Mouse (Mus musculus): ENCODE measurements around the gene Dnaaf2.

Gene Dnaaf2

GRCm38 (mm10) chr12:69198164-69198535 lies at the start of gene Dnaaf2:
Dnaaf2 (minus strand) TSS chr12:69198429.
- in situ Hi-C loops (cut with MseI, MboI): no loop called here

DNA sequence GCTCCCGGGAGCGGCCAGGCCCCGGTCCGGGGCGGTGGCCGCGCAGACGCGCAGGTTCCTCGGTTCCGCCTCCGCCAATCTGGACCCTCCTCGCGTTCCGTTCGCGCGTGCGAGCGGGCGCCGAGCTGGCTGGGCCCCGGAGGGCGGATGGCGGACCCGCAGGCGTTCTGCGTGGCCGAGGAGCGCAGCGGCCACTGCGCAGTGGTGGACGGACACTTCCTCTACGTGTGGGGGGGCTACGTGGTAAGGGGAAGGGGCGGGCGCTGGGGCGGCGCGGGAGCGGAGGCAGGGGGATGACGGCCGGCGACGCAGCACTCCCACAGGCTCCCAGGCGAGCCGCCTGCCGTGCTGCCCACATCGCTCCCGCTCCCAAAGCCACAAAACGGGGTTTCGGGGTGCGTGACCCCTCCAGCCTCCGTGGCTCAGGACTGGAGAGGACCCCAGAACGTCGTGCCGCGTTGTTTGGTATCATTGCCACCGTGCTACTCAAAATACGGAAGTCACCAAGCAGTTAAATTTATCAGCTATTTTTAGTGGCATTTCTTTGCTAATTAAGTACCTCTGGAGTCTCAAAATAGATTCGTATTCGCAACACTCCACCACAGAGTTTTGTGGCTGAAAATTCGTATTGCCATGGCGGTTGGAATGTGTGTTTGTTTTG lies 43.7 kb upstream of the Dnaaf2 start:
- in situ Hi-C loops (cut with MseI, MboI): no loop called here

GRCm38 (mm10) chr12:69241405-69241770 lies 43.2 kb upstream of the Dnaaf2 start:
- in situ Hi-C loops (cut with MseI, MboI): no loop called here

DNA sequence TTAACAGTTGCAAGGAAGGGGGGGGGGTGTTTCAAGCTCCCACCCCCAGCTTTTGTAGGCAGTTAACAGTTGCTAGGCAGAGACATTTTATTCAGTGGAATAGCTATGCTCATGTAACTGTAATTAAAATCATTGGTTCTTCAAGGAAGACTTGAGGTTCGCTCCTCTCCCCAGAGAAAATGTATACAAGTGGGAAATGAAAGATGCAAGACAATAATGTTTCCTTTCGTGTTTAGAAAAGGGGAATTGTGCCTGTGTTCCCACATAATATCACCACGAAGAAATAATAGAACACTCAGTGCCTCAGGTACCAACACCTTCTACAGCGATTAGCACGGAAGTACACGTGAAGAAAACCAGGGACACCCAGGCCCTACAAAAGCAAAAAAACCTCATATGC lies 42.6 kb upstream of the Dnaaf2 start, which contains the start of gene Klhdc1:
Gene Klhdc1 (plus strand): TSS at position 301 of the 400 bp plus-strand sequence.
- in situ Hi-C loops (cut with MseI, MboI): no loop called here

GRCm38 (mm10) chr12:69238284-69238683 lies 40.1 kb upstream of the Dnaaf2 start:
- in situ Hi-C loops (cut with MseI, MboI): no loop called here

GRCm38 (mm10) chr12:69235782-69236181 lies 37.6 kb upstream of the Dnaaf2 start:
- in situ Hi-C loops (cut with MseI, MboI): no loop called here

DNA sequence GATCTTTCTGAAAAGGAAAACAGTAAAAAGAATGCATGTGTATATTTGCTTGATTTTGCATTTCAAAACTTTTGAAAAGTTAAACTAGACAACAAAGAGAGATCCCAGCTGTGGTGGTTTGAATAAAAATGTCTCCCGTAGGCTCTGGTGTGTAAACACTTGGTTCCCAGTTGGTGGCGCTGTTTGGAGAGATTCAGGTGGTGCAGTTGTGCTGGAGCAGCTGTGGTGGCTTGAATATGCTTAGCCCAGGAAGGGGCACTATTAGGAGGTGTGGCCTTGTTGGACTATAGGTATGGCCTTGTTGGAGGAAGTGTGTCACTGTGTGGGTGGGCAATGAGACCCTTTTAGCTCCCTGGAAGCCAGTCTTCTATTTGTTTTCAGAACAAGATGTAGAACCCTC lies 31.0 kb upstream of the Dnaaf2 start:
- in situ Hi-C loops (cut with MseI, MboI): no loop called here

DNA sequence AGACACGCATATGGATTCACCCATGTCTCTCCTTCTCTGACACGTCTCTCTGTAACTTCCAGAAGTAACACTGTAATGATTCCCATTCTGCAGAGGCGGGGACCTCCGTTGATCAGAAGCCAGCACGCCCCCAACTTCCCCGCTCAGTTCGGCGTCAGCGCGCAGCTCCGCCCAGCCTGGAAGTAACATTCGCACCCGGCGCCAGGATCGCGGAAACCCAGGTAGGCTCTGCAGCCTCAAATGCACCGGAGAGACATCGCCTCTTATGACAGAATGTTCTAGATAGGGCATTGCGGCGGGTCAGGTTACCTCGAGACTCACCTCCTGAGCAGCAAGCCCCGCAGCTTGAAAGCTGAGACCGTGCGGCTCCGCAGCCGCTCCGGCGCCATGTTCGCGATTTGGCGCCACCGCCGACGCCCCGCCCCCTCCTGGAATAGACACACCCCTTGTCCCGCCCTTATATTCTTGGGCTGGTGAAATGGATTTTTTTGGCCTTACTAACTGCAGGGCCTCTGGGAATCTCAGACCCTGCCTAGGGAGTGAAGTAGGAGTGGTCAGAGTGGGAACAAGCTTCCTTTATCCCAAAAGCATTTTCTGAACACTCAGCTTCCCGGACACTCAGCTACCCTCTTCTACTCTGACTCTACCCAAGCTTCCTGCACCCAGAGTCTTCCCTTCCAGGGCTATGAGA lies 29.7 kb upstream of the Dnaaf2 start, which contains the start of gene Pole2:
Gene Pole2 (minus strand): TSS at position 420 of the 691 bp plus-strand sequence.
- in situ Hi-C loops (cut with MseI, MboI): no loop called here

- in situ Hi-C loops (cut with MseI, MboI): no loop called here
Observed at GRCm38 (mm10) chr12:69220613-69221277, 22.5 kb upstream of the Dnaaf2 start.

- in situ Hi-C loops (cut with MseI, MboI): no loop called here
Observed at GRCm38 (mm10) chr12:69216587-69216986, 18.4 kb upstream of the Dnaaf2 start.

DNA sequence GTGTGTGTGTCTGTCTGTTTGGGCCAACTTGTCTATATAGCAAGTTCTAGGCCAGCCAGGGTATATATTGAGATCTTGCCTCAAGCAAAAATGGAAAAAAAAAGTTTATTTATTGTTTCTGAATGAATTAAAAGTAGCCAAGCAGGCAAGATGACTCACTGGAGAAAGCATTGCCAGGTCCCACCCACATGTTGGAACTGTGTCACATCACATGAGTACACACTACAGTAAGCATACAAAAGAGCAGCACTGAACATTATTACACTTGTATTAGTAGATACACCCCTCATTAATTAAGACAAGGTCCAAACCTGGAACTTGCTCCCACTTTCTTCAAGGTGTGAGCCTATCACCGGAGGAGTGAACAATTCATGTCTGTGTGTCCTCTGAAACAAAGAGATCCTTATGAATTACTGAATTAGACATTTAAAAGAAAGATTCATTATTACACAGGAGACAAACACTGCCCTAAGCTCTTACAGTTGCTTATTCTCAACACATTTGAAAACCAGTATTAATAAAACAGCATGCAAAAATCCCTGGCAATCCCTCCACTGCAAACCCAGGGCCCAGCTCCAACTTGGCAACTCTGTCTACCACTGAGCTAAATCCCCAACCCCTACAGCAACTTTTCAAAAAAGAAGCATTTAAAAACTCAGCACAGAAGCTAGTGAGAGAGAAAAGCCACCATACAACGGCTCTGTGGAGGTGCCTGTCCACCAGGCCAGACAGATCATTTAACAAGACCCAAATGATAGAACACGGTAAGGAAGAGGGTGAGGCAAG lies 17.0 kb upstream of the Dnaaf2 start:
- in situ Hi-C loops (cut with MseI, MboI): no loop called here

DNA sequence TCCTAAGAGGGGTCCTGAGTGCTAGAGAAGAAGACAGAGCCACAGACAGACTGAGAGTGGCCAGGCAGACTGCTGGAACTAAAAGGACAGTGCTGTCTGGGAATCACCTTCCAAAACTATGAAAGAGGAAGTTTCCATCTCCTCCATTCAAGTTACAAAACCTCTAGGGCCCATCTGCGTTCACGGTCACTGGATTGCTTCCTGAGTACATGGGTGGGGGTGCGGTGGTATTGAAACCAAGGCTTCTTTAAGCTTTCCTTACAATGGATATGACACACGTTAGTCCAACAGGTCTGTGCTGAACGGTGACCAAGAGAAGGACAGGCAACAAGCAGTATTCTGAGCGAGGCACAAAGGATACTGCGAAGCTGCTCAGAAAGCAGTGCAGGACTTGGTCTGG lies 16.2 kb upstream of the Dnaaf2 start:
- in situ Hi-C loops (cut with MseI, MboI): no loop called here

DNA sequence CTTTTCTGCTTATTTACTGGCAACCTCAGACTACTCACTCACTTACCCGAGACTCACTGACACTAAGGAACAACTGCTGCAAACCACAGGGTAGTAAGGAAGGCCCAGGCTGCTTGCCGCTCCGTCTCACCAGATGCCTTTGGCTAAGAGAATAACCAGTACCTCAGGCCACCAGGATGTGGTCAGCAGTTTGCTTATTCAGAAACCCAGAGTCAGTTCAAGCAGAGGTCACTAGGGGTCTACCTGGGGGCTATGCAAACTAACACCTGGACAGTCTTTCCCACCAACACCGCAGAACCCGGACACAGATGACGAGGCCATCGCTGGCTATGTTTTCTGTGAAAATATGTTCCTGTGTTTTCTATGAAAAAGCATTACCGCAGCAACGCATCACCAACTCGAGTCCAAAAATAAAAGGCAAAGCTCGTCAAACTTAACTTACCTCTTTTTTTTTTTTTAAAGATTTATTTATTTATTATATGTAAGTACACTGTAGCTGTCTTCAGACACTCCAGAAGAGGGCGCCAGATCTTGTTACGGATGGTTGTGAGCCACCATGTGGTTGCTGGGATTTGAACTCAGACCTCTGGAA lies 15.1 kb upstream of the Dnaaf2 start:
- in situ Hi-C loops (cut with MseI, MboI): no loop called here

GRCm38 (mm10) chr12:69211057-69211456 lies 12.8 kb upstream of the Dnaaf2 start:
- in situ Hi-C loops (cut with MseI, MboI): no loop called here

DNA sequence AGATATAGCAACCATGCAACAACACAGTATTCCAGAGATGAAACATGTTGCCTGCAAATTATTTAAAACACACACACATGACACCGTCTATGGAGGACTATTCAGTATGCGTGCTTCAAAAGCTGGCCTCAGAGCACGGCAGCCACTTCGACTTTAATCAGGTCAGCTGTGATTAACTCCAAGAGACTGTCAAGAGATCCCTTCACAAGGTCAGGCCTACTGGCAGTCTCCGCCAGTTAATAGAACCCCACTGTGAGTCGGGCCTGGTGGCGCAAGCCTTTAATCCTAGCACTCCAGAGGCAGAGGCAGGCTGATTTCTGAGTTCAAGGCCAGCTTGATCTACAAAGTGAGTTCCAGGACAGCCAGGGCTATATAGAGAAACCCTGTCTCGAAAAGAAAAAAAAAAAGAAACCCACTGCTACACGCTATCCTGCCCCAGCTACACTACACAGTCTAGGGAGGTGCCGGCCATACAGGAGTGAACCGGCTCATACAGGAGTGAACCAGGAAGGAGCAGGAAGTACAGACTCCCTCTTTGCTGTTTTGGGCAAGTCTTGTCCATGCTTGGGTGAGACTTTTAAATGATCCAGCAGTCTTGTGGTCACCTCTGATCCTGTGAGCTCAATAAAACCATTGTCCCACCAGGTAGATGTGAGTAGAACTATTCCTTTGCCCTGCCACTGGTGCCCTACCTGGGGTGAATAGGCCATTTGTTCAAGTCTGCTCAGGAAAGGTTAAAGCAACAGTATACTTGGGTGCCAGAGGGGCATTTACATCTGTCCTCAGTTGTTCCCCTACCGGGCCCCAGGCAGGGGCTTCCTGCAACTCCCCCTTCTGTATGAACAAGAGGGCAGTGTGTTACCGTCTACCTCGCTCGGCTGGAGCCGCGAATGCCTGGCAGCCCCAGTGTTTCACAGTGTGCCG lies 12.1 kb upstream of the Dnaaf2 start:
- in situ Hi-C loops (cut with MseI, MboI): no loop called here

DNA sequence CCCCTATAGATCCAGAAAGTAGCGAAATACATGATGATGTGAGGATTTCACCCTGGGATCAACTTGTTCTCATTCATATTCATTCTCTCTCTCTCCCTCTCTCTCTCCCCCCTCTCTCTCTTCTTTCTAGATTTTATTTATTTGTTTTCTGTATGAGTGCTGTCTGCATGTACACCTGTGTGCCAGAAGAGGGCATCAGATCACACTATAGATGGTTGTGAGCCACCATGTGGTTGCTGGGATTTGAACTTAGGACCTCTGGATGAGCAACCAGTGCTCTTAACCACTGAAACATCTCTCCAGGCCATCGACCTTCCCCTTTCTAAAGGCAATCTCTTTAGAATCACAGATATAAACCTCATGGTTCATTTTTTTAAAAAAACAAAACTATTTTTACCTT lies 10.3 kb upstream of the Dnaaf2 start:
- in situ Hi-C loops (cut with MseI, MboI): no loop called here

DNA sequence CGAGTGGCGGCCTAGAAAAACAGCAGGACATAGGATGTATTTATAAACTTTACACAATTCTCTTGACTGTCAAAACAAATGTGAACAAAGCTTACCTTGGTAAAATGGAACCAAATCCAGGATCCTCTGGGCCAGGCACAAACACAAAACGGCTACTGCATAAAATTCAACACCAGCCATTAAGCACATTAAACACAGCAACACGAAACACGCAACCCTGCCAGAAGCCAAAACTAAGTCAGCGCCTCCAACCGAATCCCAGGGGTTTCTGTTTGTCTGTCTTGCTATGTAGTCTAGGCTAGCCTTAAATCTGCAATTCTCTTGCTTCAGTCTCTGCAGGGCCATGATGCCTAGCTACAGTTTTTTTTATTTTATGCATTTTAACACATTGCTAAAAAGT lies 9.7 kb upstream of the Dnaaf2 start:
- in situ Hi-C loops (cut with MseI, MboI): no loop called here

GRCm38 (mm10) chr12:69207396-69207795 lies 9.2 kb upstream of the Dnaaf2 start:
- in situ Hi-C loops (cut with MseI, MboI): no loop called here

- in situ Hi-C loops (cut with MseI, MboI): no loop called here
Observed at GRCm38 (mm10) chr12:69204052-69204833, 6.0 kb upstream of the Dnaaf2 start, which contains the start of gene Gm49384. Gm49384 (minus strand) TSS chr12:69204267.

GRCm38 (mm10) chr12:69198985-69199384 lies 756 bp upstream of the Dnaaf2 start:
- in situ Hi-C loops (cut with MseI, MboI): no loop called here
